Mouse (Mus musculus): ENCODE data around the gene Gpr18.

Gpr18 gene

DNA sequence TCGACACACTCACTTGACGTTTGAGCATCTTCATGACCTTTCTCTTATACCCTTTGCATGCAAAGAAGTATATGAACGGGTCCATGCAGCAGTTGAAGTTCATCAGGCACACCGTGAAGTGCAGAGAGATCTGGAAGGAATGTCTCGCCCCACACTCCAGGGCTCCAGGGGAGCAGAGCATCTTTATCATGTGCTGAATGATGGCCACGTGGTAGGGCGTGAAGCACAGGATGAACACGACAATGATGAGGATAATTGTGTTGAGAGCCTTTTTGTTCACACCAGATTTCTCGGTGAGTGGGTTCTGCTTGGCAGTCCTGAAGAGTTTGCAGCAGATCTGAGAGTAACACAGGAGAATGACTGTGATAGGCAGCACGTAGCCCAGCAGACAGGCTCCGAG is 38.5 kb upstream of the Gpr18 start:
- H3K4me3 ChIP-seq (replicated peaks; ENCODE audit: low read length): no peak overlapping the region
- peaks cover 16% of the 10 kb centered on the region for H3K4me1 ChIP-seq (replicated peaks; ENCODE audit: low read depth, low read length)
- H3K9me3 ChIP-seq (ENCODE audit: low read length): no peaks in the 10 kb centered on the region
- H3K27me3 ChIP-seq (ENCODE audit: insufficient read depth, low read length): no peaks in the 10 kb centered on the region
- peaks cover 15% of the 10 kb centered on the region for H3K36me3 ChIP-seq (ENCODE audit: insufficient read depth, low read length)
- no peak for TF ChIP-seq NANOG (IDR thresholded peaks at IDR 0.05; ENCODE audit: borderline replicate concordance, low read length)
- no peak for TF ChIP-seq POU5F1 (IDR thresholded peaks at IDR 0.05; ENCODE audit: borderline replicate concordance, low read length)
- no peak for TF ChIP-seq CTCF (conservative IDR thresholded peaks at IDR 0.05; ENCODE audit: low read length)

DNA sequence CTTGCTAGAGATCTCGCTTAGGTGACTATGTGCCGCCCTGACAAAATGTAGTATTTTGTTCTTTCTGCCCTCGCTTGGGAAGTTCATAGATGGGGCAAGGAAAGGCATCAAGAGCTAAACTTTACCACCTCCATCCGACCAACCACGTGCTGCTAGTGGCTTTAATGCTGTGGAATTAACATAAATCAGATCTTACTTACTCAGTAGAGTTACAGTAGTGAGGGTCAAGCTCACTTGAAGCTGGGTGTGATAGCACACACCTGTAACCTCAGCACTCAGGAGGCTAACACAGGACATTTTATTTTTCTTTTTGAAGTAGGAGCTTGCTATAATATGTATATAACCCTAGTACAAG is 36.4 kb upstream of the Gpr18 start:
- peaks cover 20% of the 10 kb centered on the region for H3K36me3 ChIP-seq (ENCODE audit: insufficient read depth, low read length)
- no peaks in the 10 kb centered on the region for H3K27me3 ChIP-seq (ENCODE audit: insufficient read depth, low read length)
- H3K4me3 ChIP-seq (replicated peaks; ENCODE audit: low read length): no peak overlapping the region
- peaks cover 36% of the 10 kb centered on the region for H3K4me1 ChIP-seq (replicated peaks; ENCODE audit: low read depth, low read length)
- H3K9me3 ChIP-seq (ENCODE audit: low read length): no peaks in the 10 kb centered on the region
- TF ChIP-seq CTCF (conservative IDR thresholded peaks at IDR 0.05; ENCODE audit: low read length): no peak
- TF ChIP-seq NANOG (IDR thresholded peaks at IDR 0.05; ENCODE audit: borderline replicate concordance, low read length): no peak
- no peak for TF ChIP-seq POU5F1 (IDR thresholded peaks at IDR 0.05; ENCODE audit: borderline replicate concordance, low read length)

DNA sequence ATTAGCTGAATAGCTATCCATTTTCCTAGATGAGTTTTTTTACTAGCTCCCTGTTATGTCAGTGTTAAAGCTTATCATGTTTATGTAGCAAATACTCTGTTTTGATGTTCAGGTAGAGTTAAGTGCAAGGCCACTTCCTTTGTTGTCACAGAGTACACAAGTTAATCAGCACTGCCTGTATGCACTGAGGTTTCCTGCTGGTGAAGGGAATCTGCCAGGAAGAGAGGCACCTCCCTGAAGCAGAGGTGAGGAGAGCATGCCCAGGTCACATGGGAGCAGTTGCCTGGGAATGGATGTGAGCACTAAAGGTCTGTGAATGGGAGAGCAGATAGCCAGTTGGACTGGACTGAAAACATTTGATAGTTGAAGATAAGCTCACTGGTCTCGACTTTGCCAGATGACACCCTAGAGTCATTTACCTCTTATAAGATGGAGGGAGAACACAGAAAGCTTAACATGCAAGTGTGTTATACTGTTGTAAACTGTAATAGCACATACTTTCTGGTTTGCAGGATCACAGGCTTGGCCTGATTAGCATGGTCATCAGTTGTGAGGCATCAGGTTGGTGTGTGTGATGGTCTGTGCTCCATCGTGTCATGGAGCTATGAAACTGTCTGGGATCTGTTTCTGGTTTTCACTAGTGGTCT is 35.9 kb upstream of the Gpr18 start:
- Histone ChIP-seq H3K9me3 (ENCODE audit: low read length) (no peaks in the 10 kb centered on the region), H3K4me1 (replicated peaks; ENCODE audit: low read depth, low read length) (peaks cover 40% of the 10 kb centered on the region), H3K4me3 (replicated peaks; ENCODE audit: low read length) (no peak overlapping the region), H3K36me3 (ENCODE audit: insufficient read depth, low read length) (peaks cover 20% of the 10 kb centered on the region), H3K27me3 (ENCODE audit: insufficient read depth, low read length) (no peaks in the 10 kb centered on the region)
- TF ChIP-seq NANOG (IDR thresholded peaks at IDR 0.05; ENCODE audit: borderline replicate concordance, low read length) (no peak), POU5F1 (IDR thresholded peaks at IDR 0.05; ENCODE audit: borderline replicate concordance, low read length) (no peak), CTCF (conservative IDR thresholded peaks at IDR 0.05; ENCODE audit: low read length) (no peak)

DNA sequence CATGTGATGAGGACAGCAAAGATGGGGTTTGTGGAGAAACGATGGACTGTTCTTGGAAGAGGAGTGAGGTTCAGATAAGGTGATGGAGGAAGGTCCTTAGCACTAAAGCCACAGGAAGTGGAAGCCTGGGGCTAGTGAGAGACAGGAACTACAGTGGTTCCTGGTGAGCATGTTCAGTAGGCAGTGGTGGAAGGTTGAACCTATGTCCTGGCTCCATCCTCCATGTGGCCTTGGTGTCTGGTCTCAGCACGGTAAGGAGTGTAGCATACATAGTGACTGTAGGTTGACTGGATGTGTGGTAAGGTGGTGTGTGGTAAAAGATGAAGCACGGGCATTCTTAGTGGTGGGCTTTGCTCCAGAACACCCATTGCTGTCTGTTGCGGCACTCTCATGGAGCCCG is 34.3 kb upstream of the Gpr18 start:
- TF ChIP-seq POU5F1 (IDR thresholded peaks at IDR 0.05; ENCODE audit: borderline replicate concordance, low read length) (no peak), CTCF (conservative IDR thresholded peaks at IDR 0.05; ENCODE audit: low read length) (no peak), NANOG (IDR thresholded peaks at IDR 0.05; ENCODE audit: borderline replicate concordance, low read length) (no peak)
- Histone ChIP-seq H3K4me1 (replicated peaks; ENCODE audit: low read depth, low read length) (peaks cover 46% of the 10 kb centered on the region), H3K4me3 (replicated peaks; ENCODE audit: low read length) (no peak overlapping the region), H3K27me3 (ENCODE audit: insufficient read depth, low read length) (no peaks in the 10 kb centered on the region), H3K9me3 (ENCODE audit: low read length) (no peaks in the 10 kb centered on the region), H3K36me3 (ENCODE audit: insufficient read depth, low read length) (peaks cover 16% of the 10 kb centered on the region)

DNA sequence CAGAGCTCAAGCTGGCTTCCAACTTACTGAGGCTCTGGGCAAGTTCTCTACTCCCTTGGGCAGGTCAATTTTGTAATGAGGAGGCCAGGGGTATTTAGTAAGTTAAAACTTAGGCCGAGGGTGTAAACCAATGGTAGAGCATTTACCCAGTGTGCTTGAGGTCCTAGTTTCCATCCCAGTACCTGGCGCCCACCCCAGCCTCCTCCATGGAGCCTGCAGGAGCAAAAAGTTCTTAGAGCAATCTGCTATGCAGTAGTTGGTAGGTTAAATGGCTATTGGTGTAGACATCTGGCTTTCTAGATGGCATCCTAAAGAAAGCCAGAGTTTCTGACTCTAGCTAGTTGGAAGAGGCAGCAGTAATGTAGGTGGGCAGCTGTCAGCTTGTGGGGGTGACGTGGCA is 33.9 kb upstream of the Gpr18 start:
- TF ChIP-seq POU5F1 (IDR thresholded peaks at IDR 0.05; ENCODE audit: borderline replicate concordance, low read length) (no peak), CTCF (conservative IDR thresholded peaks at IDR 0.05; ENCODE audit: low read length) (no peak), NANOG (IDR thresholded peaks at IDR 0.05; ENCODE audit: borderline replicate concordance, low read length) (no peak)
- Histone ChIP-seq H3K36me3 (ENCODE audit: insufficient read depth, low read length) (peaks cover 11% of the 10 kb centered on the region), H3K9me3 (ENCODE audit: low read length) (no peaks in the 10 kb centered on the region), H3K4me3 (replicated peaks; ENCODE audit: low read length) (no peak overlapping the region), H3K27me3 (ENCODE audit: insufficient read depth, low read length) (no peaks in the 10 kb centered on the region), H3K4me1 (replicated peaks; ENCODE audit: low read depth, low read length) (peaks cover 46% of the 10 kb centered on the region)

DNA sequence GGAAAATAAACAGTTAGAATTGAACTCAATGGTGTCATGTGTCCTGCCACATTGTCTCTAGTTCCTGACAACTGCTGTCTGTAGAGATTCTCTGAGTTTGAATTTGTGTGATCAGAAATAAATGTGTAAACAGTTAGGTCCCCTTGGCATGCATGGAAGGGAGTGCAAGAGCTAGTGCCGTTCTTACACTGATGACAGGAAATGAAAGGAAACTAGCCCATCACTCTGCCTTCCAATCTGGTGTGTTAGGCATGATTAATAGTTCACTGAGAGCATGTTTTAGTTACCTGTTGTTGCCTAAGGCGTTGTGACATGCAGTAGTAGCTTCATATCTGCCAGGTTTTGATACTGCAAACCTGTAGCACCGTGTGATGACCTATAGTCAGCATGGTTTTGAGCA is 32.4 kb upstream of the Gpr18 start:
- no peak for TF ChIP-seq CTCF (conservative IDR thresholded peaks at IDR 0.05; ENCODE audit: low read length)
- no peak for TF ChIP-seq POU5F1 (IDR thresholded peaks at IDR 0.05; ENCODE audit: borderline replicate concordance, low read length)
- TF ChIP-seq NANOG (IDR thresholded peaks at IDR 0.05; ENCODE audit: borderline replicate concordance, low read length): no peak
- H3K4me3 ChIP-seq (replicated peaks; ENCODE audit: low read length): no peak overlapping the region
- H3K9me3 ChIP-seq (ENCODE audit: low read length): 0 out of 2 replicates have a peak, but pooled peaks cover 3% of the 10 kb centered on the region
- peaks cover 6% of the 10 kb centered on the region; the same call in 1 of the 2 replicates for H3K36me3 ChIP-seq (ENCODE audit: insufficient read depth, low read length)
- peaks cover 42% of the 10 kb centered on the region for H3K4me1 ChIP-seq (replicated peaks; ENCODE audit: low read depth, low read length)
- no peaks in the 10 kb centered on the region for H3K27me3 ChIP-seq (ENCODE audit: insufficient read depth, low read length)

DNA sequence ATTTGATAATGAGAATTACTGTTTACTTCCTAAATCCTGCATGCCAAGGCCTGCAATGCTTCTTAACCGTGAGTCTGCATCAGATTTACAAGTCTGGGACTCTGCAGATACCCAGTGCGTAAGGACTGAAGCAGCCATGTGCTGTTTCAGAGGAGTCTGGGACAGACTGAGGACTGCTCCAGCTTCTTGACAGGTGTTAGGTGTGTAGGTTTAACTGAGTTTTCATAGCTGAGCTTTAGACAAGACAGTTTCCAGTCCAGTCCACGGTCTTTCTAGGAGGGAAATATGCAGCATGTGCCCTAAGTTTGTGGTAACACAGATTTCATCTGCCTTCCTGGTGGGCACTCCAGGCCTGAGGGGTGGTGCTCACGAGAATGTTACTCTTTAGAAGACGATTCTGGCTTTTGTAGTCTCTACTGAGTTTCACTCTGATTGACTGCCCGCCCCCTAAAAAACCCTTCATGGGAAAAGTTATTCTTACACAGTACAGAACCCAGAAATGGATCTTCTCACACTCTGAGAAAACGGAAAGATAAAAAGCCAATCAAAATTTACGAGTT is 31.7 kb upstream of the Gpr18 start:
- H3K36me3 ChIP-seq (ENCODE audit: insufficient read depth, low read length): peaks cover 6% of the 10 kb centered on the region; the same call in 1 of the 2 replicates
- 0 out of 2 replicates have a peak, but pooled peaks cover 3% of the 10 kb centered on the region for H3K9me3 ChIP-seq (ENCODE audit: low read length)
- H3K27me3 ChIP-seq (ENCODE audit: insufficient read depth, low read length): no peaks in the 10 kb centered on the region
- peaks cover 42% of the 10 kb centered on the region for H3K4me1 ChIP-seq (replicated peaks; ENCODE audit: low read depth, low read length)
- peak overlapping the region; percentile 30 for H3K4me3 ChIP-seq (replicated peaks; ENCODE audit: low read length)
- TF ChIP-seq CTCF (conservative IDR thresholded peaks at IDR 0.05; ENCODE audit: low read length) (no peak), NANOG (IDR thresholded peaks at IDR 0.05; ENCODE audit: borderline replicate concordance, low read length) (no peak), POU5F1 (IDR thresholded peaks at IDR 0.05; ENCODE audit: borderline replicate concordance, low read length) (no peak)

DNA sequence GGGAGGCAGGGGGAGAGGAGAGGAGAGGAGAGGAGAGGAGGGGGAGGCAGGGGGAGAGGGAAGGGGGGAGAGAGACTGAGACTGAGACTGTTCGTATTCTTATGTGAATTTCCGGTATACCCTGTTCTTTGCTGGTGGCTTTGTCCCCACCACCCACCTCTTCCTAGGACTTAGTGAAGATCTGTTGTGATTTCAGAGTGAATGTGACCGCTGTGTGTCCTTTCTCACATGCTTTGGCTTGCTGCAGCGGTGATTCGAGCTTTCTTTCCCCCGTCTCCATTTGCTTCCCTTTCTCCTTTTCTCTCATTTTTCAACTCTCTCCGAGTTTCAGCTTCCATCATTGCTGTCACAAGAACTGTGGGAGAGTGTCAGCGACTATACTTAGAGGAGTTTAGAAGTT is 31.1 kb upstream of the Gpr18 start:
- Histone ChIP-seq H3K9me3 (ENCODE audit: low read length) (0 out of 2 replicates have a peak, but pooled peaks cover 3% of the 10 kb centered on the region), H3K36me3 (ENCODE audit: insufficient read depth, low read length) (peaks cover 6% of the 10 kb centered on the region; the same call in 1 of the 2 replicates), H3K4me1 (replicated peaks; ENCODE audit: low read depth, low read length) (peaks cover 36% of the 10 kb centered on the region), H3K4me3 (replicated peaks; ENCODE audit: low read length) (peak overlapping the region; percentile 30), H3K27me3 (ENCODE audit: insufficient read depth, low read length) (no peaks in the 10 kb centered on the region)
- TF ChIP-seq POU5F1 (IDR thresholded peaks at IDR 0.05; ENCODE audit: borderline replicate concordance, low read length) (no peak), CTCF (conservative IDR thresholded peaks at IDR 0.05; ENCODE audit: low read length) (no peak), NANOG (IDR thresholded peaks at IDR 0.05; ENCODE audit: borderline replicate concordance, low read length) (no peak)
